Mouse (Mus musculus) limb, embryonic 10.5 days (tissue): Measurements from ENCODE around the gene Nadk2. TPM values are rescaled to one million over a fixed set of nuclear protein-coding genes. Genes with fewer than 3 reads are reported as not detected.

Experiments
- DNase-seq: peaks from one replicate; pipeline ENCODE4 v3.0.0-alpha.2; 2017; ENCODE audit warnings: low spot score
- H3K27ac ChIP-seq: fragments of 300-500 bp; sonication (generic); 2 replicates; pipeline ENCODE4 v1.5.1; 2016; ENCODE audit warnings: mild to moderate bottlenecking
- H3K27me3 ChIP-seq: fragments of 300-500 bp; sonication (generic); 2 replicates; pipeline ENCODE4 v1.6.1; 2016; ENCODE audit warnings: low read depth, mild to moderate bottlenecking; ENCODE audit not compliant: poor library complexity, severe bottlenecking
- H3K36me3 ChIP-seq: fragments of 300-500 bp; sonication (generic); 2 replicates; pipeline ENCODE4 v1.6.1; 2016; ENCODE audit warnings: mild to moderate bottlenecking, moderate library complexity
- H3K4me1 ChIP-seq: fragments of 300-500 bp; sonication (generic); 2 replicates; pipeline ENCODE4 v1.6.1; 2016
- H3K4me3 ChIP-seq: fragments of 300-500 bp; sonication (generic); 2 replicates; pipeline ENCODE4 v1.5.1; 2016; ENCODE audit warnings: mild to moderate bottlenecking, moderate library complexity
- H3K9me3 ChIP-seq: fragments of 300-500 bp; sonication (generic); replicated peaks from 2 replicates; pipeline ENCODE4 v1.6.1; 2016; ENCODE audit warnings: mild to moderate bottlenecking
- WGBS: fragments of 180-500 bp; shearing (Covaris S2); methylation state at CpG from one replicate; pipeline ENCODE4 v1.1.7; 2016; 5-methylcytosine and 5-hydroxymethylcytosine counted together
- polyA plus RNA-seq: library from polyadenylated mRNA; unstranded; fragments of >200 nt; fragmentation: Nextera tagmentation; extraction: Ambion mirVana; gene quantifications from 2 replicates; pipeline ENCODE4 v1.2.1, GENCODE M21; 2016

Nadk2 gene
- polyA plus RNA-seq, 1 experiment from 2014 or later: 30.8 TPM

DNA sequence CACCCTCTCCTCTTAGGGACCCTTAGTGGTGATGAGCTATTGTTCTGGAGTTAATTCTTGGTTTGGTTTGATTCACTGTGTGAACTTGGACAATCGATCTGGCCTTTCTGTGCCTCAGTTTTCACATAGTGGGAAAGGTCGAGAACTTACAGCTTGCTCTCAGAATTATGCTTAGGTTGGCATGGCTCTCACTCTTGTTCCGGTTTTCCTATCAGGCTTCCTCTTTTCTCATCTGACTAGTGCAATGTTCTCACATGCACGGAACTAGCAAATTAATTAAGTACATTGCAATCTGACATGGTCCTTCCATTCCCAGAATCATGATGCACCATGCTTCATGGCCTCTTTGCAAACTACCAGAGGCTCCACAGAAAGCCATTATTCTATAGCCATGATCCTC lies 51.9 kb downstream of the Nadk2 start:
- H3K27me3 ChIP-seq: no peaks in the 10 kb centered on the region
- no peak overlapping the region for H3K4me3 ChIP-seq
- no peak for DNase-seq
- no peaks in the 10 kb centered on the region for H3K4me1 ChIP-seq
- 90% methylated on average over 4 of the region's 4 CpGs for WGBS
- no peak overlapping the region for H3K27ac ChIP-seq
- H3K9me3 ChIP-seq: no peaks in the 10 kb centered on the region
- H3K36me3 ChIP-seq: peaks cover 100% of the 10 kb centered on the region

DNA sequence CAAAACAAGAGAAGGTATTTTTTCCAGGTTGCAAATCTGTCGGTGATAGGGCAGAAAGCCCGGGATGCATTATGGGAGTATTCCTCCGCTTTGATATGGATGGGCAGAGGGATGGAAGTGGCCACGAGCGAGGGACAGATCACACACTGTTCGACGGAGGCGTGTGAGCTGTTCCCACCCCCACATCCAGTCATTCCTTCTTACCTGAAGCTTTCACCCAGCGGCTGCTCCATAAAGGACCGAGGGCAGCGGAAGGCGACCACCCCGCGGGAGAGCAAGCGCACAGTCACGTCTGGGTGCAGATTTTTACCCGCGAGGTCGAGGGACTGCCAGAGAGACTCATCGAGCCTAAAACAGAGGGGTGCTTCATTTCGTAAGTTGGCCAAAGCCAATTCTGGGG lies 53.8 kb downstream of the Nadk2 start:
- Histone ChIP-seq H3K36me3 (peaks cover 99% of the 10 kb centered on the region), H3K27ac (no peak overlapping the region), H3K27me3 (no peaks in the 10 kb centered on the region), H3K4me3 (no peak overlapping the region), H3K9me3 (no peaks in the 10 kb centered on the region), H3K4me1 (no peaks in the 10 kb centered on the region)
- 96% methylated on average over 21 of the region's 21 CpGs for WGBS
- DNase-seq: no peak

DNA sequence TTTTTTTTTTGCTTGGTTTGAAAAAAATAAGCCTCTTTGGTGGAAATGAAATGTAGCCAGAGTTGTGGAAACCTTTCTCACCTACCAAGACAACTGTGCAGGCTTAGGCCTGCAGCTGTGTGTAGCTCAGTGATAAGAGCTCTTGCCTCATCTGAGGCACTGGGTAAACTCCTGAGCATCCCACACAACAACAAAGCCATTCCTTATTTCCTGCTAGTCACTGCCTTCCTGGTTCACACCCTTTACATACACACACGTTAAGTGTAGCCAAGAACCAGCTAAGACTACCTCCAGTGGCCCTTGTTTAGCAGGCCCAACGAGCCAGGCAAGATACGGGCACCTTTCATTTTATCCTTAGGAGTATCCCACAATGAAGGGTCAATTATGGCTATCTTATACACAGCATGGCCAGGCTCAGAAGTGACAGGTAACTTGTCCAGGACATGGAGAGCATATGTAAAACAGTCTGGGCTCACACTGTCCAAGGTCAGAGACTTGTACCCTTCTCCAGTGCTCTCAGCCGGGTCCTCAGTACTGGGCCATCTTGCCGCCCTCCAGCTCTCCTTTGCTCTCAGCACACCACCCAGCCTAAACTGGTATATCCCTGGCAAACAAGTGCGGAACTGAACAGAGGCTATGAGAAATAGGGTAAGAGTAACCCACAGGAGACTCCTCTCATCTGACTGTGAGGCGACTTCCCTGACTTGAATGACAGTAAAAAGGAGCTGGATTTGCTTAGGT lies 56.2 kb downstream of the Nadk2 start:
- DNase-seq: no peak
- 93% methylated on average over 7 of the region's 7 CpGs for WGBS
- H3K27ac ChIP-seq: no peak overlapping the region
- no peaks in the 10 kb centered on the region for H3K27me3 ChIP-seq
- peaks cover 97% of the 10 kb centered on the region for H3K36me3 ChIP-seq
- no peaks in the 10 kb centered on the region for H3K4me1 ChIP-seq
- H3K9me3 ChIP-seq: no peaks in the 10 kb centered on the region
- H3K4me3 ChIP-seq: no peak overlapping the region

DNA sequence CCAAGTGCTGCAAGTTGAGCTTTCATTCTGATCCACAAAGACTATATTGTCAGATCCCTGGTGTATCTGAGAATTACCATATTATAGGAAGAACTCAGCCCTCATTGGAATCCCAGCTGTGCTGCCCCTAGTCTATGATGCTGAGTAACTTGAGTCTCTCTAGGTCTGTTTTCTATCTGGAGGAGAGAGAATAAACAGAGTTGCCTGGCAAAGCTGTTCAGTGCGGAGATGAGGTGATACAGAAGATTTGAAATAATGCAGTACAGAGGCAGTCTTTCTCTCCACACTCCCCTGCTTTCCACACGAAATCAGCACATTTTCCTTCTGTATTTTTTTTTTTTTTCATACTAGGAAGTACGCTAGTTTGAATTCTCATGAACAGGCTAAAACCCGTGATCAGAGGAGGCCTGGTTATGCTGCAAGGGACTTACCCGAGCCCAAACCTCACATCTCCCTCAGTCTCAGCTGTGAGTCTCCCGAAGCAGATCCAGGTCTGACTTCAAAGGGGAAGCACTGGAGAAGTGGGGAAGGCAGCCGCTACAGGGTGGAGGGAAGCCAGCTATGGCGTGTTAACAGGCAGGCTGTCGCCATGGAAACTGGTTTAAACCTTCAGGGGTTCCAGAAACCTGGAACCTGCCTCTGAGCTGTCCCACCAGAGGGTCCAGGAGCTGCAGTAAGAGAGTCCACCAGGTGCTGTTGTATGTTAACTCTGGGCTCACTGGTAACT lies 59.9 kb downstream of the Nadk2 start:
- no peak overlapping the region for H3K27ac ChIP-seq

DNA sequence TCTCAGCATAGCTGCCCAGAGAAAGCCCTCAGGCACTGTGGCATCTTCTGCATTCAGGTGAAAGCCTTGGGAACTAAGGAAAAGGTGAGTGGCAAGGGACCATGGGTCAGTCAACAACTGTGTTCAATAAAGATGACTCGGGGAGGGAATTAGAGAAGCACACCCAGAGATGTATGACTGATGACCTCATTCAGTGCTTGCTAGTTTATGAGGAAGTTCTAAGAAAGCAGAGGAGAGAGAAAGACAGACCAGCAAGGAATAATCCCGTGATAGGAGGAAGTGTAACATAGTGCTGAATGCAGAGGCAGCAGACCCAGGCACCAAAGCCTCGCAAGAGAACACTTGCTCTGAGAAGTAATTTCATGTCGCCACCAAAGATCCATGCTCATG lies 60.4 kb downstream of the Nadk2 start:
- no peaks in the 10 kb centered on the region for H3K4me1 ChIP-seq
- H3K4me3 ChIP-seq: no peak overlapping the region
- no peaks in the 10 kb centered on the region for H3K27me3 ChIP-seq
- no peak overlapping the region for H3K27ac ChIP-seq
- H3K36me3 ChIP-seq: peaks cover 94% of the 10 kb centered on the region
- WGBS: 88% methylated on average over 4 of the region's 4 CpGs
- no peak for DNase-seq
- H3K9me3 ChIP-seq: no peaks in the 10 kb centered on the region

More for the DNA sequence above, 59.9 kb downstream of the Nadk2 start:
- no peak overlapping the region for H3K4me3 ChIP-seq
- peaks cover 94% of the 10 kb centered on the region for H3K36me3 ChIP-seq
- 73% methylated on average over 9 of the region's 9 CpGs for WGBS
- H3K9me3 ChIP-seq: no peaks in the 10 kb centered on the region
- no peaks in the 10 kb centered on the region for H3K4me1 ChIP-seq
- no peak for DNase-seq
- H3K27me3 ChIP-seq: no peaks in the 10 kb centered on the region

DNA sequence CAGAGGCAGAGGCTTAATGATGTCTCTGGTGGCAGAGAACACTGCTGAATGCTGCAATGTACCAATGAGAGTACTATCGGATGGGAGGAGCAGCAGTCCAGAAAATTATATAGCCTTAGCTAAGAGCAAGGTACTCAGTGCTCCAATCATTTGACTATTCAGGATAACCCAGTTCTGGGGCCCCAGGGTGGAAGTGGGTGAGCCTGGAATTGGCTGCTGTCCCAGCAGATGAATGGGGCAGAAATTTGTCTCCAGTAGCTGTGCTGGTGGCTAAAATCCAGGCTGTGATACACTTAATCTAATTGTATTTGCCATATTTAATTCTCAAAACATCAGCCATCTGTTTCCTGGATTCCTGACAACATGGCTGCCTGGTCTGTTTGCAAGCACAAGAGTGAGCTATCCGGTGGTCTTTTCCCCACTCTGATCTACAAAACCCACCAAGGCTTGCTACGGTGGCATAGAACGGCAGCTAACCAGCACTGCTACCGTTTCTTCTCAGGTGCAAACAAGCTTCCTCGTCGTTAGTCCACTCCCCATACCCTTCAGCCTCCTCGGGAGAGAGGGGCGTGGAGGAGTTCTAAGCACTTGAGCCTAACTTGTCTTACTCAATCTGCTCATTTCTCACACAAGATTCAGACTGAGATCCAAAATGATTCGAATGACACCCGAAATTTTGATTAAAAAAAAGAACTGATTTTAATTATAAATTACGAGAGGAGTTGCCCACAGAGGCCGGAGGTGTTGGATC lies 61.8 kb downstream of the Nadk2 start:
- Histone ChIP-seq H3K36me3 (peaks cover 94% of the 10 kb centered on the region), H3K27me3 (no peaks in the 10 kb centered on the region), H3K4me1 (no peaks in the 10 kb centered on the region), H3K9me3 (no peaks in the 10 kb centered on the region), H3K4me3 (no peak overlapping the region), H3K27ac (no peak overlapping the region)
- no peak for DNase-seq
- WGBS: 87% methylated on average over 13 of the region's 13 CpGs

DNA sequence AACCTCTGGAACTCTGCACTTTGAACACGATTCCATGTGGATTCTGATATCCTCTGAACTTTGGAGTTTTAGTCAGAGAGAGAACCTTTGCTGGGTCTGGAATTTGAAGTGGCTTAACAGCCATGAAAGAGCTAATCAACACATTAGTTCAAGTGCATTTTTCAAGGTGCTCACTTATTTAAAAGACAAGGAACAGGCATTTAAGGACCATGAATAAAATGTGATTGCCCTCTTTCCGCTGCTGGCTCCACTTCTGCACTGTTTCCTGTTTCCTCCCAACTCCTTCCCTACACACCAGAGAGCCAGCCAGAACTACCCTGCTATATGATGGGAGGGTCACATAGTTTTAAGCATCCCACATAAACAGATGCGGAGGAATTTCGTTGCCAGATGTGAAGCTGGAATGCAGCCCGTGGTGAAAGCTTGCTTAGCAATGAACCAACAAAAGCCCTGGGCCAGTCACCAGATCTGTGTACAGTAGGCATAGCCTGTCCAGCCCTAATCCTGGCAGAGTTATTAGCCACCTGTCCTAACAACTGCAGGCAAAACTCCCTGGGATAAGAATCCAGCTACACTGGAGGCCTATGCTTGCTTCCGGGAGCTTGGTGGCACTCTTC lies 63.9 kb downstream of the Nadk2 start:
- H3K27me3 ChIP-seq: no peaks in the 10 kb centered on the region
- peaks cover 85% of the 10 kb centered on the region for H3K36me3 ChIP-seq
- no peak for DNase-seq
- H3K4me3 ChIP-seq: no peak overlapping the region
- no peak overlapping the region for H3K27ac ChIP-seq
- peaks cover 11% of the 10 kb centered on the region; the same call in 1 of the 2 replicates for H3K4me1 ChIP-seq
- WGBS: 88% methylated on average over 6 of the region's 6 CpGs
- H3K9me3 ChIP-seq: no peaks in the 10 kb centered on the region

DNA sequence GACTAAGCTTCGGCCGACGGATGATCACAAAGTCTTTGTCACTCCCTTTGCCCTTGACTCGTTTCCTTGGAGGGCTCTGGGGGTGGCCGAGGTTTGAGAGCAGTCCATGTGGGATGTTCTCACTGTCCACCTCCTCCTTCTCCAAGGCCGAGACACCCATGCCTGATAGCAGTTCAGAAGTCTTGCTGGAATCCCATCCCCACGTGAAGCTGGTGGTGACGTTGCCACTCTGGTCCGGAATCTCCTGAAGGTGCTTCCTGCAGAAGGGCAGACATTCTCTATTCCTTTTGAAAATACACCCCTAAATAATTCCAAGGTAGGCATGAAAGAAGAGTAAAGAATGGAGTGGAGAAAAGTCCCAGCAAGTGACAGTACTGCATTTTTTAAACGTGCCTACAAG lies 68.4 kb downstream of the Nadk2 start:
- Histone ChIP-seq H3K4me3 (peak overlapping the region; percentile 87), H3K27me3 (no peaks in the 10 kb centered on the region), H3K36me3 (peaks cover 48% of the 10 kb centered on the region), H3K9me3 (no peaks in the 10 kb centered on the region), H3K4me1 (peaks cover 16% of the 10 kb centered on the region; the same call in 1 of the 2 replicates), H3K27ac (peak overlapping the region; percentile 92)
- WGBS: 38% methylated on average over 10 of the region's 10 CpGs
- peak; percentile 47 for DNase-seq

DNA sequence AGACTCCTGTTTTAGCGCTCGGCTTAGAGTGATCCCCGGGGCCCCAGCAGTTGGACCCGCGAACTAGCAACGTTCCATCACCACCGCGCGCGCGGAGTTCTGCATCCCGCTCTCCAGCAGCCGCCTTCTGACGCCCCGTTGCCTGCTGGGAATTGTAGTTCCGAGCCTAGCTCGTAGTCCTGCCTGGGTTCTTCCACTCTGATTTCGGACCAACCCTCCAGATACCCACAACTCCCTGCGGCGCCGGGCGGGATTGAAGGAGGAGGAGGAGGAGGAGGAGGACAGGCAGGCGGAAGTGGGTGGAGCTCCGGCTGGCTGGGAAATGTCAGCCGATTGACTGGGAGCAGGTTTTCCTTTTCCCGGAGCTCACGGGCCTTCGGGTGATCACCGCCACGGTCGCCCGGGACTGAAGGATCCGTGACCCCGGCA lies 69.2 kb downstream of the Nadk2 start, which contains the start of gene Lmbrd2:
Lmbrd2 (plus strand) TSS at position 299 of the 429 bp plus-strand sequence.
- Histone ChIP-seq H3K27me3 (no peaks in the 10 kb centered on the region), H3K36me3 (peaks cover 46% of the 10 kb centered on the region), H3K4me3 (peak within 1 kb of the TSS; percentile 87), H3K4me1 (peaks cover 16% of the 10 kb centered on the region; the same call in 1 of the 2 replicates), H3K27ac (peak within 1 kb of the TSS; percentile 92), H3K9me3 (no peaks in the 10 kb centered on the region)
- under 1% methylated on average over 34 of the region's 34 CpGs for WGBS
- DNase-seq: peak; percentile 93

DNA sequence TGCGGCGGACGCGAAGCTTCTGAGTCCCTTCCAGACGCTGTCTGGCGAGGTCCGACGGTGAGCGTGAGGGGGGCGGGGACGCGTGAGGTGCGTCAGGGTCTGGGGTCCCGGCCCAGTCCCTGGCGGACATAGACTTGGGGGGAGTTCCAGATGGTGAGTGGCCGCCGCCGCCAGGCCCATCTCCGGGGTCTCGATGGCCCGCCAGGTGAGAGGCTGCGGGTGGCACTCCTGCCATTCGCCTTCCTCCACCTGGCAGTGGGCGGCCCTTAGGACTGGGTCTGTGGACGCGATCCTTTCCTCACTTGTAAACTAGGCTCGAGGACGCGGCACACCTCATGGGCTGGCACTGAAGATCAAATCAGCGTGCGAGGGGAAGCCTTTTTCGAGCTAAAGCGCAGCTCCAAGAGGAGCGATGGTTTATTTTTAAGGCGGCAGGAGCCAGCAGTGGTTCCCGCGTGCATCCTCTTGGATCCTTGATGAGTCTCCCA lies 69.7 kb downstream of the Nadk2 start:
- DNase-seq: no peak
- WGBS: under 1% methylated on average over 37 of the region's 37 CpGs
- H3K27ac ChIP-seq: peak overlapping the region; percentile 92
- H3K4me3 ChIP-seq: peak overlapping the region; percentile 87
- H3K9me3 ChIP-seq: no peaks in the 10 kb centered on the region
- no peaks in the 10 kb centered on the region for H3K27me3 ChIP-seq
- peaks cover 16% of the 10 kb centered on the region; the same call in 1 of the 2 replicates for H3K4me1 ChIP-seq
- H3K36me3 ChIP-seq: peaks cover 43% of the 10 kb centered on the region

DNA sequence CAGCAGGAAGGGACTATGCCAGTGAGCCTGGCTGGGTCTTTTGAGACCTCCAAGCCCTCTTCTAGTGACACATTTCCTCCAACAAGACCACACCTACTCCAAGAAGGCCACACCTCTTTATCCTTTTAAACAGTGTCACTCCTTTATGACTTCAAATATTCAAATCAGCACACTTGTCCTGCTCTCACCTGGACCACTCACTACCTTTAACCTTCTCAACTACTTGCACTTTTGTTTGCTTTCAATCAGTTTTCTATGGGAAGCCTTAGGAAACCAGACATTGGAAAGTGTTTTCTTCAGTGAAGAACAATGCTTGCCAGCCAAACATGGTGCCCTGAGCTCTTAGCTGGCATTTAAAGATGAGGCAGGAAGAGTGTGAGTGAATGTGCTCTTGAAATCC lies 84.3 kb downstream of the Nadk2 start, which contains the start of gene Skp2:
Skp2 (minus strand) TSS at position 101 of the 400 bp plus-strand sequence.
- Histone ChIP-seq H3K4me3 (no peak within 1 kb of the TSS), H3K27me3 (no peaks in the 10 kb centered on the region), H3K27ac (no peak within 1 kb of the TSS), H3K4me1 (no peaks in the 10 kb centered on the region), H3K36me3 (peaks cover 51% of the 10 kb centered on the region), H3K9me3 (no peaks in the 10 kb centered on the region)
- no peak for DNase-seq
